8 mouse cellular contexts compared by ENCODE assay signal in the genomic region with DNA sequence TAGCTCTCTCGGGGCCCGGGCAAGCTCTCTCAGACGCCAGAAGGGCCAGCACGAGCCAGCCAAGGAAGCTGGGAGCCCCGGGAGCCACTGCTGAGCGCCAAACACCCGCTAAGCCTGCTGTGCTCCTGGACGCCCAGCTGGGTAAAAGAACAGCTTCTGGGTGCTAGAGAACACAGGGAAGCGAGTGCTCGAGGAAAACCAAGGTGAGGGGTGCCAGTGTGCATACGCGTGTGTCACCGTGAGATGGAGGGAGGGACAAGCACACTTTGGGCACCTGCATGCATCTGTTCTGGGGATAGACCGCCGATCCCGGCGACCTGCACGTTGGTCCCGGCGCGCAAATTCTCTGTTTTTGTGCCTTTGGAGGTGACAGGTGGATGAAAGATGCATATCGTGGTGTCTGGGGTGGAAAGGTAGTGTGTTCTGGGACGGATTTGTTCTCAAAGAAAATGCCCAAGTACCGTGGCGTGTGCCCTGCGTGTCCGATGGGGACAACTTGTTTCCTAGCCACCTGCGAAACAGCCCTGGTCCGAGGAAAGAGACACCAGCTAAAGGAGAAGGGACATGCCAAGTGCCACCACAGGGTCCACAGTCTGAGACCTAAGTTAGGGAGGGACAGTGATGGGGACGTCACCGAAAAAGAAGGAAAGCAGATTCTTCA. TPM values are rescaled to one million over a fixed set of nuclear protein-coding genes. Genes with fewer than 3 reads are reported as not detected.
A peak's percentile ranks its signal among the peaks of the same experiment; 100 is the strongest.
DNase-seq lines count a peak whose midpoint lies in the region; ATAC-seq and TF ChIP-seq lines count a peak whose summit lies in the region.

No protein-coding gene starts in this region.

- H3K4me1 ChIP-seq in erythroblast, embryonic 14.5 days (ENCODE audit: control insufficient read depth), result no peaks in the 10 kb centered on the region; the same call in 1 of the 2 replicates
- H3K4me1 ChIP-seq in megakaryocyte, embryonic 14.5 days, result peaks cover 23% of the 10 kb centered on the region
- H3K4me1 ChIP-seq in limb, embryonic 11.5 days (ENCODE audit: control insufficient read depth, insufficient read depth, low read length), result peaks cover 13% of the 10 kb centered on the region
- H3K4me1 ChIP-seq in small intestine, adult 2 months (ENCODE audit: control insufficient read depth, insufficient read depth, insufficient read length, low read length), result peaks cover 2% of the 10 kb centered on the region; the same call in 1 of the 2 replicates

- H3K36me3 ChIP-seq in erythroblast, embryonic 14.5 days (ENCODE audit: control insufficient read depth), result no peaks in the 10 kb centered on the region; the same call in 1 of the 2 replicates
- H3K36me3 ChIP-seq in megakaryocyte, embryonic 14.5 days (replicated peaks; ENCODE audit: low read length), result no peaks in the 10 kb centered on the region
- H3K36me3 ChIP-seq in limb, embryonic 11.5 days (ENCODE audit: control insufficient read depth, insufficient read depth, low read length), result no peaks in the 10 kb centered on the region
- H3K36me3 ChIP-seq in small intestine, adult 2 months (ENCODE audit: control insufficient read depth, insufficient read depth, low read length), result no peaks in the 10 kb centered on the region

- H3K27me3 ChIP-seq in erythroblast, embryonic 14.5 days (ENCODE audit: control insufficient read depth), result peaks cover 40% of the 10 kb centered on the region
- H3K27me3 ChIP-seq in megakaryocyte, embryonic 14.5 days (replicated peaks), result peaks cover 72% of the 10 kb centered on the region
- H3K27me3 ChIP-seq in limb, embryonic 11.5 days (ENCODE audit: control insufficient read depth, insufficient read depth, low read length), result peaks cover 32% of the 10 kb centered on the region
- peaks cover 21% of the 10 kb centered on the region for H3K27me3 ChIP-seq in small intestine, adult 2 months (ENCODE audit: control insufficient read depth, insufficient read depth, low read length)

- peak overlapping the region; percentile 62 for H3K9ac ChIP-seq in limb, embryonic 11.5 days (ENCODE audit: low read length)

- H3K9me3 ChIP-seq in erythroblast, embryonic 14.5 days (ENCODE audit: control insufficient read depth, low read length), result no peaks in the 10 kb centered on the region
- H3K9me3 ChIP-seq in megakaryocyte, embryonic 14.5 days, result 0 out of 2 replicates have a peak, but pooled peaks cover 3% of the 10 kb centered on the region
- H3K9me3 ChIP-seq in limb, embryonic 11.5 days (ENCODE audit: control insufficient read depth, low read length), result no peaks in the 10 kb centered on the region

- no peak for ATAC-seq in erythroblast, adult 5-6 weeks (replicated peaks; ENCODE audit: low FRiP score, poor library complexity, severe bottlenecking)
- ATAC-seq in megakaryocyte, adult 5-6 weeks (ENCODE audit: poor library complexity, severe bottlenecking), result no peak
- peak; percentile 52; the same call in 1 of the 2 replicates for ATAC-seq in limb, embryonic 11.5 days (ENCODE audit: insufficient number of reproducible peaks, low FRiP score, low TSS enrichment, low read depth)

- H3K27ac ChIP-seq in limb, embryonic 11.5 days (replicated peaks; ENCODE audit: low read depth, low read length), result no peak overlapping the region
- no peak overlapping the region for H3K27ac ChIP-seq in small intestine, adult 2 months (ENCODE audit: insufficient read depth, low read depth, low read length)

- peak overlapping the region; percentile 98 for H3K4me2 ChIP-seq in limb, embryonic 11.5 days (ENCODE audit: low read depth, severe bottlenecking)

- no peak for TF ChIP-seq CTCF in small intestine, adult 2 months (IDR thresholded peaks at IDR 0.05; ENCODE audit: extremely low read depth, insufficient read length, insufficient replicate concordance, low read depth, low read length)

- TF ChIP-seq POLR2A in small intestine, adult 2 months (IDR thresholded peaks at IDR 0.05; ENCODE audit: low read depth, low read length), result no peak

- 2% methylated on average over 31 of the region's 31 CpGs for WGBS in limb, embryonic 11.5 days
- 3% methylated on average over 31 of the region's 31 CpGs for WGBS in small intestine, adult 2 months

- no peak for DNase-seq in limb, embryonic 11.5 days (ENCODE audit: low spot score)
- DNase-seq in spleen, postnatal 14 days (ENCODE audit: low spot score in 2 of 2), result no peak
- DNase-seq in layer of hippocampus, adult 18-20 months (ENCODE audit: low spot score in 2 of 2), result no peak

- H3K4me3 ChIP-seq in erythroblast, embryonic 14.5 days (replicated peaks), result peak overlapping the region; percentile 45
- peak overlapping the region; percentile 76 for H3K4me3 ChIP-seq in megakaryocyte, embryonic 14.5 days (replicated peaks)
- H3K4me3 ChIP-seq in limb, embryonic 11.5 days (ENCODE audit: low read depth, low read length), result peak overlapping the region; percentile 45
- peak overlapping the region; percentile 45 for H3K4me3 ChIP-seq in small intestine, adult 2 months (ENCODE audit: low read depth, low read length)

RNA-seq across cellular contexts. Expression of a gene that starts 0.4 kb away (rescaled TPM):
- polyA plus RNA-seq in erythroblast, embryonic 14.5 days (2012), result not detected in 2 replicates
- 0.63 TPM in 1 of 2 replicates, not detected in the other for total RNA-seq in erythroblast, adult 5-6 weeks (2015; ENCODE audit: low replicate concordance)
- total RNA-seq in erythroblast, adult 5-6 weeks (2017; ENCODE audit: low replicate concordance), result 0.56 TPM in 1 of 2 replicates, not detected in the other
- polyA plus RNA-seq in megakaryocyte, embryonic 14.5 days (2012; ENCODE audit: insufficient read depth, low replicate concordance), result not detected in 2 replicates
- 0.18 TPM in 1 of 2 replicates, not detected in the other for total RNA-seq in megakaryocyte, adult 5-6 weeks (2015)
- not detected in 2 replicates for total RNA-seq in megakaryocyte, adult 5-6 weeks (2017)
- polyA plus RNA-seq in limb, embryonic 11.5 days (2014; fragmentation: Nextera tagmentation; extraction: Ambion mirVana), result 0.48 and 1.1 TPM in 2 replicates
- polyA plus RNA-seq in small intestine, adult 2 months (2012; rRNA removed), result 0.23 and 2.2 TPM in 2 replicates
- total RNA-seq in layer of hippocampus, adult 18-20 months (2021), result 10 to 100 TPM; 19.5 to 26.1 TPM

RNA-seq across cellular contexts. Expression of a gene that starts 29.4 kb away (rescaled TPM):
- 4.4 and 4.5 TPM in 2 replicates for polyA plus RNA-seq in erythroblast, embryonic 14.5 days (2012)
- 14.2 and 18.3 TPM in 2 replicates for total RNA-seq in erythroblast, adult 5-6 weeks (2015; ENCODE audit: low replicate concordance)
- total RNA-seq in erythroblast, adult 5-6 weeks (2017; ENCODE audit: low replicate concordance), result 11.7 and 12.7 TPM in 2 replicates
- polyA plus RNA-seq in megakaryocyte, embryonic 14.5 days (2012; ENCODE audit: insufficient read depth, low replicate concordance), result 28.4 and 32.8 TPM in 2 replicates
- 25.0 and 31.2 TPM in 2 replicates for total RNA-seq in megakaryocyte, adult 5-6 weeks (2015)
- total RNA-seq in megakaryocyte, adult 5-6 weeks (2017), result 15.3 and 22.4 TPM in 2 replicates
- 29.3 and 30.6 TPM in 2 replicates for polyA plus RNA-seq in limb, embryonic 11.5 days (2014; fragmentation: Nextera tagmentation; extraction: Ambion mirVana)
- polyA plus RNA-seq in small intestine, adult 2 months (2012; rRNA removed), result 30.2 and 50.2 TPM in 2 replicates
- total RNA-seq in layer of hippocampus, adult 18-20 months (2021), result 10 to 100 TPM; 50.7 to 58.3 TPM

RNA-seq across cellular contexts. Expression of a gene that starts 30.3 kb away (rescaled TPM):
- polyA plus RNA-seq in erythroblast, embryonic 14.5 days (2012), result 0.04 and 0.08 TPM in 2 replicates
- 6.3 and 13.6 TPM in 2 replicates for total RNA-seq in erythroblast, adult 5-6 weeks (2015; ENCODE audit: low replicate concordance)
- total RNA-seq in erythroblast, adult 5-6 weeks (2017; ENCODE audit: low replicate concordance), result 5.7 and 7.5 TPM in 2 replicates
- polyA plus RNA-seq in megakaryocyte, embryonic 14.5 days (2012; ENCODE audit: insufficient read depth, low replicate concordance), result 20.6 and 67.1 TPM in 2 replicates
- 11.2 and 13.1 TPM in 2 replicates for total RNA-seq in megakaryocyte, adult 5-6 weeks (2015)
- total RNA-seq in megakaryocyte, adult 5-6 weeks (2017), result 11.3 and 11.4 TPM in 2 replicates
- 12.2 and 14.9 TPM in 2 replicates for polyA plus RNA-seq in limb, embryonic 11.5 days (2014; fragmentation: Nextera tagmentation; extraction: Ambion mirVana)
- 30.5 and 32.4 TPM in 2 replicates for polyA plus RNA-seq in small intestine, adult 2 months (2012; rRNA removed)
- 10 to 100 TPM; 20.4 to 25.4 TPM for total RNA-seq in layer of hippocampus, adult 18-20 months (2021)

Comparison
In these comparisons a context has a peak if more than half of its experiments do, and no peak if none do; other contexts are left out.
1. RNA of a gene that starts 30.3 kb away (polyA plus RNA-seq): 30.5 to 32.4 TPM in small intestine, adult 2 months, 20.6 to 67.1 TPM in megakaryocyte, embryonic 14.5 days and 12.2 to 14.9 TPM in limb, embryonic 11.5 days; 0.04 to 0.08 TPM in erythroblast, embryonic 14.5 days; every median in the first group is over 10 times any median in the second.
2. Peak in every context shown above with its lines, with median percentiles within 50 percentile points of each other: H3K4me3 ChIP-seq.